Mouse (Mus musculus) cerebellum, adult 11 months (tissue): Measurements from ENCODE around the gene Ust.

Source experiments
- DNase-seq: peaks from one replicate; pipeline ENCODE4 v3.0.0; 2022

Gene Ust

DNA sequence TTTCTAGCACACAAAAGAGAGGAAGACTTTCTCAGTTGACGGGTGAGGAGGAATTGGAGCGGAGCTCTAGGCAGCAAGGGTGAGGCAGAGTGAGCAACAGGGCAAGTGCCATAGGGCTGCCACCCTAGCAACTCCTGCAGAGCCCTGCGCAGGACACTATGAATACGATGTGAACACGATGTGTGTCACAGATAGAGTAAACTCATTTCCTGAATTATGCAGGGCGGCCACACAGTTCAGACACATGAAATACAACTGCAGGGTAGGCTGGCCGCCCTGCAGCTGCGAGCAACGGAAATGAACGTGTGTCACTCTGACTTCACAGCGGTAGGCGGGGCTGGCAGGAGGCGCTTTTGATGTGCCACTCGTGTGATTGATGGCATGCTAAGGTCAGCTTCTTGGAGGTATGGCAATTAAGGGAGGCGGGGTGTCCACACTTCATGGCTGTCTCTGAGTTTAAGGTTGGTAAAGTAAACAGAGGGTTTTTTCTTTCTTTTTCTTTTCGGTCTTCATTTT lies 304.7 kb downstream of the Ust start:
- DNase-seq, result no peak

DNA sequence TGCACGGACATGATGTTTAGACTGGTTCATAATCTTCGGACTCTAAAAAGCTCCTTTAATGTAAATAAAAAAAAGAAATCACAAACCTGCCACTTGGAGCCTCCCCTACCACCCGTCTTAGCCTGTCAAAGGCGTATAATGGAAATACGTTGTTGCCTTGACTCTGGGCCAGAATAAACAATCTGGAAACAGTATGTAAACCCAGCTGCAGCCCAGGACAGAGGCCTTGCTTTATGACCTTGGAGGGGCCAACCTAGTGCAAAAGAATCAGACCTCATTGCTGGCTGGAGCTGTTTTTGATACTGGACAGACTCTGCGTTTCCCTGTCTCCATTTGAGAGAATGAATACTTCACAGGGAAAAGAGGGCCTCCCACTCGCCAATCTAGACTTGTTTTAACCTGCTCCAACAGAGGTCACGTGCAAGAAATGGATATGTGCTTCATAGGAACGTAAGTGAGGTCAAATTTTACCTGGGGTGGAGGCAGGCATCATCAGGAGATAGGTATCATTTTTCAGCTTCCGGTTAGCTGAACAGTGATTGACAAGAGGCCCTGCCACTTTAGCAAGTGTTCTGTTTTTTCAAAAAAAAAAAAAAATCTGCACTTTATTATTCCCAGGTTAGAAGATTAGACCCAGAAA lies 305.2 kb downstream of the Ust start:
- no peak for DNase-seq

DNA sequence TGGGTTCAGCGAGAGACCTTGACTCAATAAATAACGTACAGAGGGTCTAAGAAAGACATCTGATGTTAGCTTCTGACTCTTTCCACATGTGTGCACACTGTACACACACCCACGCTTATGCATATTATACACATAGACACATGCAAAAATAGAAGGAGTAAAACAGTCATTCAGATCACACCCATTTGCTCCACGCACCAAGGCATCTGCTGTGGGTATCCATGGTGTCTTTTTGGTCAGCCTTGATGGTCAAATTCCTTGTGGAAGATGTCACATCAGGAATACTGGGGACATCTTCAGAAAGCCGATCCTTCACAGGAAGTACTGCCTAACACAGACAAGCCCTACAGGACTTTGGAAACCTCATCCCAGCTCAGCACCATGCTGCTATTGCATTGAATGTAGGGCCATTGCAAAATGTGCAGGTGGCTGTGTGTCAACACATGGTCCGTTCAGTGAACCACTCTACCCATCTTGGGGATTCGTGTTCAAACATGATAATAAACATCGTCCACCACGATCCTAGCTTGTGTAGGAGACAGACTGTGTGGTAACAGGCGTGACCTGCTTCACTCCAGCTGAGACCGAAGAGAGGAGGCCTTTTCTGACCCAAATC lies 305.9 kb downstream of the Ust start:
- no peak for DNase-seq

DNA sequence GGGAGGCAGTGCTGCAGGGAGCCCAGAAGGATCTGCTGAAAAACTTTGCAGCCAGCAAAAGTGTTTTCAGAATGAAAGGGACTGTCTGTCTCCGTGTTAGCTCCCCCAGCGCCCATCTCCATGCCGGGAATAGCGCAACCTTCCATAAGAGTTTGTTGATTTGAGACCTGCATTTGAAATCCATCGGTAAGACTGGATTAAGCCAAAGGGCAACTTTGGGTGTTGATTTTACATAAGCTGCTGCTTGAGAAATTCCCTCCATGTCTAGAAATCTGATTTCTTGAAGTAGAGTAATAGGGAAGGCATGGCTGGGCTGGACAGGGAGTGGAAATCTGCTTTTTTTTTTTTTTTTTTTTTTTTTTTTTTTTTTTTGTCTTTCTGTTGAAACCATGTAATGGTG lies 306.9 kb downstream of the Ust start:
- DNase-seq, result no peak

DNA sequence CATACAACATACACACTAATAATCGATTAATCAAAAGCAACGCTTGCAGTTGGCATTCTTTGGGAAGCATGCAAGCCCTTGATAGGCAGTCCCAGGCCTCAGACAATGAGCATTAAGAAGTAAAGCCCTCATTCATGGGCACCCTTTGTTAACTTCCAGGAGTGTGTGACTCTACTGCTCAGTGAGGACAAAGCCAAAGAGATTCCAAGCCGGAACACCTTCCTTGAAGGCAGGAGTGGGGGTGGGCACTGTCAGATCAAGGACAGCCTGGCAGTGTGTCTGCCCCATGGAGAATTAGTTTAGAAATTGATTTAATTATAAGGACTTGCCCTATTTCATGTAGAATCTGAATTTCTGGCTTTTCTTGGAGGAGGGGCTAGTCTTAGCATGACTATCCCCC lies 308.3 kb downstream of the Ust start:
- DNase-seq, result no peak

DNA sequence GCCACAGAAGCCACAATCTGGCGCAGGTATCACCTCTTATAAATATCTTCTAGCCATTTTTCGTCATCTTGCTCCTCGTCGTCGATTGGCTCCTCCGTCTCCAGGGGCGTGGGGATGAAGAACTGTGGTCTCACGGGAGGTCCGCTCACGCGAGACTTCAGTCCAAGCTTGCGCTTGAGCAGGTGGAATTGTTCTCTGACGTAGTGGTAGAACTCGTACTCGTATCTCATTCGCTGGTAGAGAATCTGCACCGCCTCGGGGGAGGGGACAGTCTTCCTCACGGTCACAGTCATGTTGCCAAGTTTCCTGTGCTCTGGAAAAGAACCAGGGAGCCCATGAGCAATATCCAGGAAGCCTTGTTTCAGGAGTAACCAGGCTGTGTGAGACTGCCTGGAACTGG lies 311.3 kb downstream of the Ust start:
- no peak for DNase-seq

DNA sequence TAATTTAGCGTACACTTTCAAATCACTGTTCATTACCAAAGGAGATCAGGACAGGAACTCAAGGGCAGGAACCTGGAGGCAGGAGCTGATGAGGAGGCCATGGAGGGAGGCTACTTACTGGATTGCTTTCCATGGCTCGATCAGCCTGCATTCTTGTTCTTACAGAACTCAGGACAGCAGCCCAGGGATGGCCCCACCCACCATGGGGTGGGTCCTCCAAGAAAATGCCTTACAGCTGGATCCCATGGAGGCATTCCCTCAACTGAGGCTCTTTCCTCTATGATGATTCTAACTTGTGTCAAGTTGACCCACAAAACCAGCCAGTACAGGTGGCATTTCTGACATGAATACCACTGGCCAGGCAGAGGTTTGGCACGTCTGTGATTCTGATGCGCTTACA lies 314.9 kb downstream of the Ust start:
- no peak for DNase-seq

DNA sequence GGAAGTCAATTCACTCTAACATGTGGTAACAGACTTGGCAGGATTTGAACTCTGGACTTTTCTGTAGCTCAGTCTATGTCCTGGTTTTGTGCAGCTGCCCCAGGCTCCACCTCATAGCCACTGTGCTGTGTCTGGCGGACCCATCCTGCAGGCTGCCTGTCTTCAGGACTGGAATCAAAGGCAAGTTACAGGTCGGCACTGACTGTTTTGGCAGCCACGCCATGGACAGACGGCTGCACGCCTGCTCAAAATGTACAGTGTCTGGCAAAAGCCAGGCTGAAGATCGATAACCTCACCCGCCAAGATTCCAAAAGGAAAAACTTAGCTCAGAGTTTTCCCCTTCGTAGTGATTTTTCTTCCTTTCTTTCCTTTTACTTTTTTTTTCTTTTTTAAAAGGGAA lies 318.8 kb downstream of the Ust start:
- DNase-seq, result no peak

DNA sequence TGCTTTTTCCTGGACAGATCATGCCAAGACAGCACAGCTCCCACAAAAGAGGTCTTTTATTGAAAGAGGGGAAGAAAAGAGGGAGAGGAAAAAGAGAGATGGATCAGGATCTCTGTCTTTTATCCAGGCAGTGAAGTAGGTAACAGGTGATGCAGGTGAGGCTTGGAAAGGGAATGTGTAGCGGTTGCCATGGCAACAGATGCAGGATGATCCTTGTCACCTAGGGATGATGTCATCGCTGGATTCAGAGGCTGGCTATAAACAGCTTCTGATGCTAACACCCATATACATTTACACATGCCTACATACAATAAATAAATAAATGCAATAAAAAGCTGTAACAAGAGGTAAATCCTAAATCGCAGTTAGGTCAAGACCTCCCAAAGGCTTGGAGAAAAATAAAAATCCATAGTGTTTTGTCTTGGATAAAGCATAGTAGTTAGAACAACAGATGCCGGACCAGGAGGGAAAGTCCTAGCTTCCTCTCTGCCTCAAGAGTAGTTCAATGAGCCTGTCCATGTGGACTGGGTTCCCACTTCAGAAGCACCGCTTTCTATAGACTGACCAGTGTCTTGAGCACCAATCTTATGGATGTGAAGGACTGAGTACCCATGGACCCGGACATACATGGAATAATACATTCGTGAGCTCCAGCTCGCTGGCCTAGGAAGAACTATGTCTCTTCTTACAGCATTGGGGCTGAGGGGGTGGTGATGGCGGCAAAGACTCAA lies 319.4 kb downstream of the Ust start:
- no peak for DNase-seq

DNA sequence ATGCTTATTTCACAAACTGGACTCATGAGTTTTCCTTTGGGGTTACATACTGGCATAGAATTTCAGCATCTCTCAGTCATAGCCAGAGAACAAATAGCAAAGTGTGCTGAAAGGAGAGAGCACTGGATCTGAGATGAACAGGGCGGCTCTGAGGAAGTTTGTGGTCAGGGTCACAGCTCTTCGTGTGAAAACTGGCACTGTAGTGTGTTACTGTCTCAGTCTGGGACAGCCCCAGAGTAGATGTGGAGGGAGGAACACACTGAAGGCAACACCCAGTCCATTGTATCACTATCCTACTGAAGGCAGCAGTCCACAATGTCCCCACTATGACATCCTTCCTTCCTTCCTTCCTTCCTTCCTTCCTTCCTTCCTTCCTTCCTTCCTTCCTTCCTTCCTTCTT lies 321.0 kb downstream of the Ust start:
- no peak for DNase-seq

DNA sequence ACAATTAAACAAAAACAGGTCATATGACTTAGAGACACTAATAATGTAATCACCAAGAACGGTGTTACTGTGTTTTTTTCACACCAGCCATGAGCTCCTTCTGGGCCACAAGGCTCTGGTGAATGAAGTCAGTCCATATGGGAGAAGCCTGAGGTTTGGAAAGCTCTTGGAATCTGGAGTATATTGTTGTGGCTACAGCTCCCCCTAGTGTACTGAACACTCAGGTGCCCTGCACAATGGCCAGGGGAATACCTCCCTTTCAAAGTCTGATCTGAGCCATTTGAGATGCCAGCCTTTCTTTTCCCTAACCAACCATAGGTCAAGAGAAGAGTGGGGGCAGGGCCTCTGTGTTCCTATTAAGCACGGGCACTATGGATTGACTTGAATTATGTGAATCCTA lies 322.3 kb downstream of the Ust start:
- peak; percentile 58 for DNase-seq

DNA sequence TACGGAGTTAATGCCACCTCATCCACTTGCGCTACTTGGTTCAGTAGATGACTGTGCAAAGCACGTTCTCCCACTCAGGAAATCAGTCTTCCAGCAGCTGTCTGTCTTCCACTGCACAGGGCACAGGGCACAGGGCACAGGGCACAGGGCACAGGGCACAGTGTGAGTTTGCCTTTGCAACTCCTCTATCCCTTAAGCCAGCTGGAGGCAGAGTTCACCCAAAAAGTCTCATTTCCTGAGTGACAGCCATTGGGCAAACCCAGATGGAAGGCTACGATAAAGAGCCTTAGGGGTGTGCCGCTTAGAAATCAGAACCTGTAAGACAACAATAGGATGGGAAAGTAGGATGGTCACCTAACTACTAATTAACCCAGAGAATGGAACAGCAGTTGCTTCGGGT lies 322.9 kb downstream of the Ust start:
- no peak for DNase-seq

DNA sequence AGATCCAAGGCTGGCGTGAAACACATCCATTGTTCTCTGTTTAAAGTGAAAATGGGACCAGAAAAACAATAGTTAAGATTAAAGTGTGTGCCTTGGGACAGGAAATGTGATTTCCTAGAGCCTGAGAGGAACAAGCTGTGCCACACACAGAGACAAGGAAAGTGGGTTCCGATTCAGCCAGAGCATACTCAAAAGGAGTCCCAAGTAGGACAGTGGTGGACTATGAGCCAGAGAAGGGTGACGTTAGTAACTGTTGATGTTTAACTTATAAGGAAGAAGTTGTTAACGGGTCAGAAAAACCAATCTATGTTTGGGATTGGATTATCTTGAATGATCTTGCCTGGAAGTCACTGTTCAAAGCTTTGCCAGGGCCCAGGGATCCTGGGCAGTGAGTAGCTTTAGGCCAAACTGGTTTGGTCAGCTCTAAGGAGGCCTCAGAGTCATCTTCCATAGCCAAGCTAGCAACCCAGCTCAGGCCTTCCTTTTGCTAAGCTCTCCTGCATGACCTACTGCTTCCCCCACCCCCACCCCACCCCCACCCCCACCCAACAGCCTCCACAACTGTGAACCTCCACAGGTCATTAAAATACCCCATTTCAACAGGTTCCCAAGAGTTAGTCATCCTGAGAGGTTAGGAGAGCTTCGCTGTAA lies 329.2 kb downstream of the Ust start:
- no peak for DNase-seq

DNA sequence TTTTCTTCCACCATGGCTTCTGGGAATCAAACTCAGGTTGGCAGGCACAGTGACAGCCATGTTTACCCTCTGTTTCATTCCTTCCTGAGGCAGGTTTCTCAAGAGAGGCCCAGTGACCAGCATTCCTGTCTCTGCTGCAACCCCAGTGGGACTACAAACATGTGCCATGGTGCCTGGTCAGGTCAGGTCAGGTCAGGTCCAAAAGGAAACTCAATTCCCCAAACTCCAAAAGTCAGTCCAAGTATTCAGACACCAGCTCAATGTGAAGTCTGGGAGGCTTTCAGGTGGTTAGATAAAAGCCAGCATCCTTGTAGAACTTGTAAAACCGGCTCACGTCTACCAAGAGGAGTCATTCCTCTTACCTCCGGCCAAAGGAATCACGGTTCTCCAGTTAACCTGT lies 333.0 kb downstream of the Ust start:
- DNase-seq, result no peak

DNA sequence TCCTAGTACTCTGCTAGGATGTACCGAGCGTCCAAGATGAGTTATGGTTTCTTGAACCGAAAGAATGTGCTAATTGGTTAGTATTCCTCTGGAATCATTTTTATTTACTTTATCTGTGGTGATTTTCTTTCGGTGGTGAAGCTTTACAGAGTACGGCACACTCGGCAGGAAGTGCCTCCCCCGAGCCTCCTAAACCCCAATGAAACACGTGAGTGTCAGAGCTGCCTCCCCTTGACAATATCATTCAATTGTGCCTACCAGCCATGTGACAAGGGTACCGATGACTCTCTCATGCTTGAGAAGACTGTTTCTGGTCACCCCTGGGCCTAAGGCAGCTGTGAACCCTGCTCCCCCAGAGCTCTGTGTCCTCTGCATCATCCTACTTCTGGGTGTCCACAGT lies 333.9 kb downstream of the Ust start:
- DNase-seq, result no peak

DNA sequence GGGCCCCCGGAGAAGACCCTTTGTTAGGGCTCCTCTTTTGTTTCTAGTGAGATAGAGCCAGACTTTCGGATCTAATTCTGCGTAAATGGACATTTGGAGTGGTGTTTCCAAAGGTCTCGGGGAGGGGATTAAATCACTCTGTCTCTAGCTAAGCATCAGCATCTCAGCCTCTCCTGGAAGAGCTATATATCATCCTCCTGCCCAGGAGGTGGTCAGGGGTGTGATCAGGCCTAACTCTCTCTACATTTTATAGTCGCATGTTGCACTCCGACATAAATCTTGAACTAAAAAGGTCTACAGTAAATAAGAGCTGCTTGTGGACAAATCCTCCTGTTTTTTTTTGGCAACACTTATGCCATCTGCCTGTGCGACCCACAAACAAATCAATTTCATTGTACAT lies 335.5 kb downstream of the Ust start:
- no peak for DNase-seq

DNA sequence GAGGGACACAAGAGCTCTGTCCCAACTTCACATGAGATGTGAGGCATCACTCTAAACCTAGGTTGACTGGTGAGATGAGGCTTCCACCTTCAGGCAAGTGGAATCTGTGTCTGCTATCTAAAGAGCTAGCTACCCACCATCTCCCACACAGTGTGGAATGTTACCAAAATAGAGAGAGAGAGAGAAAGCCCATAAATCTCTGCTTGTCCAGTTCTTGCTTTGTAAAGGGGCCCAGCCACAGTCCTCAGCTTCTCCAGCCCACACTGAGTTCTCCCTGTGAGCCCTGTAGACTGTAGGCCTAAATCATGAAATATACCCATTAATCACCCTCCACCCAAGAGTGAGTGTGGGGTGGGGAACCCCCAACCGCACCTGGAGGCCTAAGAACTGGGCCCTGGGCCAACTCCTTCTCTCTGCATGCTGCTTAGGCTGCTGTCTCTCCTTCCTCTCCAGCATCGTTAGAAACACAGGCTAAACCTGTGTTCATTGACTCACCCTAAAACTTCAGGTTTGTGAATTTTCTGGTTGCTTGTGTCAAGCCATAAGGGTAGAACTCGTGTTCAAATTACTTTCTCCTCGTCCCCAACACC lies 336.9 kb downstream of the Ust start:
- DNase-seq, result no peak

DNA sequence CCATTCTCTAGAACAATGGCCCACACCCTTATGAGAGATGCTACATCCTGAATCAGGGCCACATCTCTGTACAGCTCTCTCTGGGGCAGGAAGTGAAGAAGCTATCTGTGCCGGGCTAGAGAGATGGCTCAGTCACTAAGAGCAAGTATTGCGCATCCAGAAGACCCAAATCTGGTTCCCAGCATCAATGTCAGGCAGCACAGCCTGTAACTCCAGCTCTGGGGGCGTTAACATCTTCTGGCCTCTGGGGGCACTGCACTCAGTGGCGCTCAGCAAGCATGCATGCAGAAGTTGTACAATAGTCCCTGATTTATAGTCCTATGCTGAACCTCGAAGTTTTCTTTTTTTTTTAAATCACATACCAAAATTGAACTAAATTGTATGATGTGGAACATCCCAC lies 341.0 kb downstream of the Ust start:
- no peak for DNase-seq

DNA sequence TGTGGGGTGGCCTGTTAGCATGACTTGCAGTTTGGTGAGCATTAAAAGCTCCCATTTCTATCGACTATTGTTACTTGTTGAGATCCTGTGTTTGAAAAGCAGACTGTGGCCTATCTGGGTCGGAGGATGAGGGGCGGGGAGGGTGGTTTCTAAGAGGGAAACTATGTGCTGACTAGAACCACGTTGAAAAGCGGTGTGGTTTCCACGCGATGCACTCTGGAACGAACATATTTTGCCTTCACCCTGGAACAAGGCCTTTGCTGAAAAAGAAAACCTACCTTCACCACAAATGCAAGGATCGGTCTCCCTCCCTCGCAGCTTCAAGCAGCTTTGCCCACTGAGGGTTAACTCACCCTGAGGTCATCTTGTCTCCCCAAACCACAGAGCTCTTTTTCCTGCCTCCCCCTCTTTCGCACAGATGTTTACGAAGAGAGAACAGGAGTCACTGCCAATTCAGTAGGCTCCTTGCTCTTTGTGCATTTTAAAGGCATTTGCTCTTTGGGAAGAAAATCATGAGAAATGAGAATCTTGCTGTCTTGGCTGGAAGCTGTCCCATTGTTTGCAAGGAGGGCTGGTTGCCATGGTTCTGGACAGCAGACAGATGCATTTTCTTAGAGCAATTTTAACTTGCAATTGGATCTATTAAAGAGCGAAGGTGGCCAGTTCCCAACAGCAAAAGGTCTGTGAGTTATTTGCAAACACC lies 342.1 kb downstream of the Ust start:
- no peak for DNase-seq

DNA sequence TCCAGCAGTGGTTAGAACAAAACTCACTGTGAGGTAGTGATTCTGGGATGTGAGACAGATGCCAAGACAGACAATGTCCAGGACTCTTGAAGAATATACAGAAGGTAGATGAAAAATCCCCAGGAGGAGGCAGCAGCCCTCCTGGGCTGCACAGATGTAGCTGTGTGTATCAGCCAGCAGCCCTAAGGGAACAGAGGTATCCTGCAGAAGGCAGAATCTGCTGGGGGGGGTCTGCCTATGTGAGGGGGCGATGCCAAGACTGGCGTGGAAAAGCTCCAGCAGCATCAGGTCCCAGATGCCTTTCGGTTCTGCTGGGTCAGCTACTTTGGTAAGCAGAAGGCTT lies 342.6 kb downstream of the Ust start:
- no peak for DNase-seq

DNA sequence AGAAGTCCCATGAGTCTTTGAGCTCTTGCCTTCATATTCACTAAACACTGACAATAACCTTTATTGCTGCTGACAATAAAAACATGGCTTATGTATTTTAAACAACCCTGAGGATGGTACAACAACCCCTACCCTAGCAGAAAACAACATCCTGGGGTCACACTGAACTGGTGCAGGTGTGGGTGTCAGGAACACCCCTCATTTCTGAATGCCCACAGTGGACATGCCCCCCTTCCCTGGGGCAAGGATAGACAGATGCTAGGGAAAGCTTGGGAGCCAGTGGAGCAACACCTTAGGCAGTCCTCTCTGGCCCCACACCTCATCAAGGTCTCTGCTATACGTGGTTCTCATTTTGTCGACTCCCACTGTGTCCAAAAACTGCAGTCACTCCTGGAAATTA lies 343.9 kb downstream of the Ust start:
- DNase-seq, result no peak

DNA sequence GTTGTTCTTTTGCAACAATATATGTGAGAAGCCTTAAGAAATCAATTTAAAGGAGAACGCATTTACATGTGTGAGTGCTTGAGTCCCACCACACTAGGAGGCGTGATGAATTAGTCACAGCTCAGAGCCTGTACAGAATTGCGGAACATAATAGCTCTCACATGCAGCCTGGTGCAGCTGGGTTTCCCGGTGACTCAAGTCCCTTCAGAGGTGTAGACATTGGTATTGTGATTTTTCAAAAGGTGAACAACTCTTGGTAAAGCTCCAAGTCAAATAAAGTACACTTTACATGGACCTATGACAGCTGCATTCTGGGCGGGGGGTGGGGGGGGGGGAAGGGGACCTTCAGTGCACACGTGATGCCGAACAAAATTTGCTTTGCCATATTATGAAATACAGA lies 344.4 kb downstream of the Ust start:
- no peak for DNase-seq

DNA sequence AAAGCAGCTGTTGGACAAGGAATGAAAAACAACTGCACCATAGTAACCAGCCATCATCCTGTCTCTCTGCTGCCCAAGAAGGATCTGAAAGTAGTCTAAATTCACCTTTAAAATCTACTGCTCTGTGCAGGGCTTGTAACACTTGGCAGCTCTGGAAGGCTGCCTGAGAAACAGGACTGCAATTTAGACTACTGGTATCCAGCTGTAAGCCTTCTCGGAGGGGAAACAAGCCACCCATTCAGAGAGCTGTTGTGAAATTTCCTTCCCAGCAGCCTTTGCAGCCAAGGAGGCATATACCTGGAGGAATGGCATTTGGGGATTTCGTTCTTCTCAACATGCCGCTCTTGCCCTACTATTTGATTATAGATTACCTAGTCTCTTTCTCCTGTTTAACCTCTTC lies 345.6 kb downstream of the Ust start:
- DNase-seq, result no peak
